Mouse (Mus musculus): ENCODE measurements around the gene Foxp1. TPM values are rescaled to one million over a fixed set of nuclear protein-coding genes. Genes with fewer than 3 reads are reported as not detected.

The Foxp1 gene
- total and polyA plus RNA-seq, 2 experiments from 2014 or later: 112 to 167 TPM

DNA sequence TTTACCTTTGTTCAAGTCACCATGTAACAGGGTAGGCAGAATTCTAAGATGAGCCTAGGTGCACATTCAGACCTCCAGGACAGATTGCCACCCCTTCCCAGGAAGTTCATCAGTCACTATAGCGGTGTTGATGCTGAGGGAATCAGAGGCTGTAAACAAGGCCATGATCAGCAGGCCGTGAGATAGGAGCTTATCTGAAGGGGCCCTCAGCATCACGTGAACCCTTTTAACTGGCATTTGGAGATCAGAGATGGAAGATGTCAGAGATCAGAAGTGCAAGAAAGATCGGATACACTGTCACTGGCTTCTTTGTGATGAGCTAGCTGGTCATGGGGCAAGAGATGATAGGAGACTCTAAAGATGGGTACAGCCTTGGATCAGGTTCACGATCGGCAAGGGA is 414.8 kb downstream of the Foxp1 start:
- 98% methylated on average over 6 of the region's 6 CpGs for WGBS
- ATAC-seq: no peak
- no peak overlapping the region for H3K4me3 ChIP-seq (ENCODE audit: low read depth, low read length)

DNA sequence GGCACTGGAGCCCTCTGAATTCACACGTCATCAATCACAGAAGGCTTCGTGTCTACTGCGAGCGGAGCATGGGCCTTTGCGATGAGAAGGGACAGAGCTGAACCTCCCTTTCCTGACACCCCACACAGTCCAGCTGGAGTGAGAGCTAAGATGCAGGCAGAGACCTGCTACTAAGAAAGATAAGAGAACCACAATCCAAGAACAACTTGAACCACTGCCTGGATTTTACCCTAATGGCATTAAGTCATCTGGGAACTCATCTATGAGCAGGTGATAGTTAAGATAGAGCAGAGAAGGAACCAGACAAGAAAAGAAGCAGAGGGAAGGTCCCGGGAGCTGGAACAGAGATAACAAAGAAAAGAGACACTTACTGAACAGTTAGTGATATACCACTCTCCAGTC is 415.4 kb downstream of the Foxp1 start:
- DNase-seq (no peak), ATAC-seq (no peak)
- Histone ChIP-seq H3K9ac (no peak overlapping the region), H3K4me3 (ENCODE audit: low read depth, low read length) (no peak overlapping the region), H3K27ac (ENCODE audit: low read depth, low read length) (no peak overlapping the region), H3K36me3 (ENCODE audit: insufficient read depth) (no peaks in the 10 kb centered on the region), H3K4me1 (ENCODE audit: insufficient read depth) (no peaks in the 10 kb centered on the region), H3K4me2 (ENCODE audit: low read depth) (no peak overlapping the region), H3K9me3 (ENCODE audit: low read length) (no peaks in the 10 kb centered on the region), H3K27me3 (ENCODE audit: insufficient read depth, low read length) (no peaks in the 10 kb centered on the region)
- TF ChIP-seq CTCF (IDR thresholded peaks at IDR 0.05; ENCODE audit: low read depth): no peak
- 97% methylated on average over 6 of the region's 6 CpGs for WGBS

More for the DNA sequence above, 414.8 kb downstream of the Foxp1 start:
- Histone ChIP-seq H3K4me2 (ENCODE audit: low read depth) (no peak overlapping the region), H3K27me3 (ENCODE audit: insufficient read depth, low read length) (no peaks in the 10 kb centered on the region), H3K27ac (ENCODE audit: low read depth, low read length) (no peak overlapping the region), H3K4me1 (ENCODE audit: insufficient read depth) (no peaks in the 10 kb centered on the region), H3K36me3 (ENCODE audit: insufficient read depth) (no peaks in the 10 kb centered on the region), H3K9me3 (ENCODE audit: low read length) (no peaks in the 10 kb centered on the region), H3K9ac (no peak overlapping the region)
- DNase-seq: no peak
- no peak for TF ChIP-seq CTCF (IDR thresholded peaks at IDR 0.05; ENCODE audit: low read depth)

GRCm38 (mm10) chr6:99105979-99106378 is 416.5 kb downstream of the Foxp1 start:
- DNase-seq (no peak), ATAC-seq (no peak)
- WGBS: 88% methylated on average over 4 of the region's 4 CpGs
- Histone ChIP-seq H3K9me3 (ENCODE audit: low read length) (no peaks in the 10 kb centered on the region), H3K4me2 (ENCODE audit: low read depth) (no peak overlapping the region), H3K36me3 (ENCODE audit: insufficient read depth) (no peaks in the 10 kb centered on the region), H3K4me1 (ENCODE audit: insufficient read depth) (no peaks in the 10 kb centered on the region), H3K27me3 (ENCODE audit: insufficient read depth, low read length) (no peaks in the 10 kb centered on the region), H3K27ac (ENCODE audit: low read depth, low read length) (no peak overlapping the region), H3K4me3 (ENCODE audit: low read depth, low read length) (no peak overlapping the region), H3K9ac (no peak overlapping the region)
- no peak for TF ChIP-seq CTCF (IDR thresholded peaks at IDR 0.05; ENCODE audit: low read depth)

GRCm38 (mm10) chr6:99104446-99104845 is 418.1 kb downstream of the Foxp1 start:
- no peak overlapping the region for H3K9ac ChIP-seq
- 37% methylated on average over 7 of the region's 7 CpGs for WGBS
- no peaks in the 10 kb centered on the region for H3K36me3 ChIP-seq (ENCODE audit: insufficient read depth)
- DNase-seq: no peak
- ATAC-seq: no peak
- no peaks in the 10 kb centered on the region for H3K9me3 ChIP-seq (ENCODE audit: low read length)
- H3K27ac ChIP-seq (ENCODE audit: low read depth, low read length): no peak overlapping the region
- H3K27me3 ChIP-seq (ENCODE audit: insufficient read depth, low read length): no peaks in the 10 kb centered on the region
- no peaks in the 10 kb centered on the region for H3K4me1 ChIP-seq (ENCODE audit: insufficient read depth)
- no peak overlapping the region for H3K4me2 ChIP-seq (ENCODE audit: low read depth)
- no peak overlapping the region for H3K4me3 ChIP-seq (ENCODE audit: low read depth, low read length)
- TF ChIP-seq CTCF (IDR thresholded peaks at IDR 0.05; ENCODE audit: low read depth): no peak

DNA sequence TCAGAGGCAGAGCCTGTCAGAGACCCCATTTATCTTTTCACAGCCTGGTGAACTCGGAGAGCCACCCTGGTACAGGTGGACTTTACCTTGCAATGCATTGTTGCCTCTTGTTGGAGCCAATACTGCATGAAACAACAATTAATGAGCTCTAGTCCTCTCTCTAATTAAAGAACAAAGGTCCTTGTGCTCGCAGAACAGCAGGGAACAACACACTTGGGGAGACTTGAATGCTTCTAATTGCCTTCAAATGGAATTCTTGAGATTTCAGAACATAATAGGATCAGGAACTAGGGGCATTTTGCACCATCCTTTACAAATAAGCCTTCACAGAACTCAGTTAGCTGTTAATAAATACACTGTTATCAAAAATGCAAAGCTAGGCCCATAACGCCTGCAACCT is 418.6 kb downstream of the Foxp1 start:
- no peak overlapping the region for H3K27ac ChIP-seq (ENCODE audit: low read depth, low read length)
- H3K4me2 ChIP-seq (ENCODE audit: low read depth): no peak overlapping the region
- no peak overlapping the region for H3K4me3 ChIP-seq (ENCODE audit: low read depth, low read length)
- no peaks in the 10 kb centered on the region for H3K4me1 ChIP-seq (ENCODE audit: insufficient read depth)
- no peak for TF ChIP-seq CTCF (IDR thresholded peaks at IDR 0.05; ENCODE audit: low read depth)
- ATAC-seq (no peak), DNase-seq (no peak)
- H3K27me3 ChIP-seq (ENCODE audit: insufficient read depth, low read length): no peaks in the 10 kb centered on the region
- 36% methylated on average over 3 of the region's 3 CpGs for WGBS
- no peaks in the 10 kb centered on the region for H3K9me3 ChIP-seq (ENCODE audit: low read length)
- no peak overlapping the region for H3K9ac ChIP-seq
- H3K36me3 ChIP-seq (ENCODE audit: insufficient read depth): no peaks in the 10 kb centered on the region

- H3K27ac ChIP-seq (ENCODE audit: low read depth, low read length): peak overlapping the region; percentile 47; the same call in 1 of the 2 replicates
- H3K36me3 ChIP-seq (ENCODE audit: insufficient read depth): no peaks in the 10 kb centered on the region
- no peaks in the 10 kb centered on the region for H3K4me1 ChIP-seq (ENCODE audit: insufficient read depth)
- no peaks in the 10 kb centered on the region for H3K9me3 ChIP-seq (ENCODE audit: low read length)
- H3K9ac ChIP-seq: no peak overlapping the region
- no peak for DNase-seq
- ATAC-seq: peak; percentile 36; the same call in 1 of the 2 replicates
- no peak overlapping the region for H3K4me3 ChIP-seq (ENCODE audit: low read depth, low read length)
- H3K27me3 ChIP-seq (ENCODE audit: insufficient read depth, low read length): no peaks in the 10 kb centered on the region
- 9% methylated on average over 6 of the region's 6 CpGs for WGBS
- H3K4me2 ChIP-seq (ENCODE audit: low read depth): peak overlapping the region; percentile 22
- TF ChIP-seq CTCF (IDR thresholded peaks at IDR 0.05; ENCODE audit: low read depth): no peak
Measured at GRCm38 (mm10) chr6:99101489-99101908, 421.0 kb downstream of the Foxp1 start.

DNA sequence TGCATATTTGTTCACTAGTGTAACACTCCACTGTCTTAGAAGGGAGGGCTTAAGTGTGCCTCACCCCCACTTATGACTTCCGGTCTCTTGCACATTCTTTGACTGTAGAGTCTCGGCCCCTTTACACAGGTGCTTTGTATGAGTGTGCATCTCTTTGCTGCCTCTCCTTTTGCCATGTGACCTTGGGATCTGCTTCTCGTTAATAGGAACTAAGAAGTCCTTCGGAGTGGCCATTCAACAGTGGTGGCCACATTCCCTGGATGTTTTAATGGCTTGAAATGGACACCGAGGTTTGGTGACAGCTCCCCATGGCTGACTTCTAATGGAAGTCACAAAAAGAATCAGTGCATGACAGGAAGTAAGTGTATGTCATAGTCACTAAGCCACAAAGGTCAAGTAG is 422.2 kb downstream of the Foxp1 start:
- no peak for DNase-seq
- TF ChIP-seq CTCF (IDR thresholded peaks at IDR 0.05; ENCODE audit: low read depth): no peak

DNA sequence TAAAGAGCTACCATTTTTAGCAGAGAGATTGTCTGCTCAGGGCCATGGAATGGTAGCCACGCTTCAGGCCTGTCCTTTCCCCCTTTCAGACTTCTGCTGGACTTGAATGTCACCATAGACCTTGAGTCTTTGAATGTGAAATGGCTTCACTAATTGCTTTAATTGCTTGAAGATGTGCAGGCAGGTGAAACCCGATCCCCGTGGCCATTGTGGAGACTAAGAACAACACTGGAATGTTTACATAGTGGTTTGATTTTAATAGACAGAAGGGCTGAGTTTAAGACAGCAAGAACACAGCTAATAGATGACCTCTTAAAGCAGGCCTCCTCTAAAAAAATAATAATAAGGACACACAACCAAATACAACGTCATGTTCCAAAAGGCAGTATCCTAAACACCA is 422.7 kb downstream of the Foxp1 start:
- Histone ChIP-seq H3K4me2 (ENCODE audit: low read depth) (no peak overlapping the region), H3K27me3 (ENCODE audit: insufficient read depth, low read length) (no peaks in the 10 kb centered on the region), H3K36me3 (ENCODE audit: insufficient read depth) (no peaks in the 10 kb centered on the region), H3K9ac (no peak overlapping the region), H3K9me3 (ENCODE audit: low read length) (no peaks in the 10 kb centered on the region), H3K4me1 (ENCODE audit: insufficient read depth) (peaks cover 7% of the 10 kb centered on the region), H3K27ac (ENCODE audit: low read depth, low read length) (no peak overlapping the region), H3K4me3 (ENCODE audit: low read depth, low read length) (no peak overlapping the region)
- 49% methylated on average over 4 of the region's 4 CpGs for WGBS
- ATAC-seq (no peak), DNase-seq (no peak)
- no peak for TF ChIP-seq CTCF (IDR thresholded peaks at IDR 0.05; ENCODE audit: low read depth)

More for the DNA sequence above, 422.2 kb downstream of the Foxp1 start:
- Histone ChIP-seq H3K9ac (no peak overlapping the region), H3K4me3 (ENCODE audit: low read depth, low read length) (no peak overlapping the region), H3K4me2 (ENCODE audit: low read depth) (no peak overlapping the region), H3K9me3 (ENCODE audit: low read length) (no peaks in the 10 kb centered on the region), H3K27me3 (ENCODE audit: insufficient read depth, low read length) (no peaks in the 10 kb centered on the region), H3K4me1 (ENCODE audit: insufficient read depth) (peaks cover 5% of the 10 kb centered on the region), H3K27ac (ENCODE audit: low read depth, low read length) (no peak overlapping the region), H3K36me3 (ENCODE audit: insufficient read depth) (no peaks in the 10 kb centered on the region)
- WGBS: 61% methylated on average over 5 of the region's 5 CpGs
- no peak for ATAC-seq
